Mouse (Mus musculus): ENCODE results near the gene Fbh1. TPM values are rescaled to one million over a fixed set of nuclear protein-coding genes. Genes with fewer than 3 reads are reported as not detected.
"Not testable (repeated sequence)": the region's sequence is repeated elsewhere in the genome, so short reads cannot be mapped to it uniquely, and the experiment has no call there.

Fbh1 gene
- polyA plus RNA-seq, 1 experiment from 2014 or later, result 134 TPM

GRCm38 (mm10) chr2:11710101-11710500 lies 67.3 kb downstream of the Fbh1 start:
- not testable (repeated sequence) for H3K4me2 ChIP-seq (ENCODE audit: low read depth); H3K27ac ChIP-seq (ENCODE audit: low read depth, low read length); H3K27me3 ChIP-seq (ENCODE audit: control insufficient read depth, insufficient read depth, low read length); H3K9ac ChIP-seq (ENCODE audit: low read length); DNase-seq (ENCODE audit: low spot score); H3K4me3 ChIP-seq (ENCODE audit: low read depth, low read length); H3K36me3 ChIP-seq (ENCODE audit: control insufficient read depth, insufficient read depth, low read length); H3K4me1 ChIP-seq (ENCODE audit: control insufficient read depth, insufficient read depth, low read length); ATAC-seq (ENCODE audit: insufficient read depth, low FRiP score, low TSS enrichment); H3K9me3 ChIP-seq (ENCODE audit: control insufficient read depth, low read length)
- WGBS, result 55% methylated on average over 4 of the region's 4 CpGs

DNA sequence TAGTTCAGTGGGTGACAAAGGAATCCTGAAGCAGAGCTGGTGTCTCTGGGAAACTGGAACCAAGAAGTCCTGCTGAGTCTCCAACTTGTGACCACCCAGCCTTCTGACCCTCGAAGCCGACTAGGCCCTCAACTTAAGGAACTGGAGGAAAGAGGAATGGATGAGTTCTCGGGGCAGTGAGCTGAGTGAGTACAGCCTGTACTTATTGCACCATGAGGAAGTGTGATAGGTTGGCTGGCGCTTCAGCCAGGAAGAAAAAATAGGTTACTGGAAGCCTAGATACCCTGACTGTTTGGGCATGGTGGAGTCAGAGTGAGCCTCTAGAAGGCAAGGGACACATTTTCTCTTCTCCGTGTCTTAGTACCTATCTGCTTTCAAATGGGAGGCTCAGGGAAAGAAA lies 68.8 kb downstream of the Fbh1 start:
- no peak for ATAC-seq (ENCODE audit: insufficient read depth, low FRiP score, low TSS enrichment)
- no peak overlapping the region for H3K4me3 ChIP-seq (ENCODE audit: low read depth, low read length)
- no peak overlapping the region for H3K4me2 ChIP-seq (ENCODE audit: low read depth)
- no peak for DNase-seq (ENCODE audit: low spot score)
- no peaks in the 10 kb centered on the region for H3K36me3 ChIP-seq (ENCODE audit: control insufficient read depth, insufficient read depth, low read length)
- 83% methylated on average over 5 of the region's 5 CpGs for WGBS
- no peaks in the 10 kb centered on the region for H3K9me3 ChIP-seq (ENCODE audit: control insufficient read depth, low read length)
- H3K27me3 ChIP-seq (ENCODE audit: control insufficient read depth, insufficient read depth, low read length), result peaks cover 7% of the 10 kb centered on the region
- H3K27ac ChIP-seq (ENCODE audit: low read depth, low read length), result no peak overlapping the region
- H3K9ac ChIP-seq (ENCODE audit: low read length), result no peak overlapping the region
- 0 out of 2 replicates have a peak, but pooled peaks cover 6% of the 10 kb centered on the region for H3K4me1 ChIP-seq (ENCODE audit: control insufficient read depth, insufficient read depth, low read length)

- H3K9ac ChIP-seq (ENCODE audit: low read length), result no peak overlapping the region
- H3K36me3 ChIP-seq (ENCODE audit: control insufficient read depth, insufficient read depth, low read length), result no peaks in the 10 kb centered on the region
- WGBS, result 38% methylated on average over 6 of the region's 6 CpGs
- 0 out of 2 replicates have a peak overlapping the region, but pooled peaks have one; percentile 64 for H3K4me3 ChIP-seq (ENCODE audit: low read depth, low read length)
- H3K4me1 ChIP-seq (ENCODE audit: control insufficient read depth, insufficient read depth, low read length), result 0 out of 2 replicates have a peak, but pooled peaks cover 6% of the 10 kb centered on the region
- no peak for DNase-seq (ENCODE audit: low spot score)
- H3K27ac ChIP-seq (ENCODE audit: low read depth, low read length), result no peak overlapping the region
- H3K4me2 ChIP-seq (ENCODE audit: low read depth), result peak overlapping the region; percentile 99; the same call in 1 of the 2 replicates
- no peak for ATAC-seq (ENCODE audit: insufficient read depth, low FRiP score, low TSS enrichment)
- H3K9me3 ChIP-seq (ENCODE audit: control insufficient read depth, low read length), result no peaks in the 10 kb centered on the region
- H3K27me3 ChIP-seq (ENCODE audit: control insufficient read depth, insufficient read depth, low read length), result peaks cover 7% of the 10 kb centered on the region
Observed at GRCm38 (mm10) chr2:11706746-11707065, 70.7 kb downstream of the Fbh1 start.

DNA sequence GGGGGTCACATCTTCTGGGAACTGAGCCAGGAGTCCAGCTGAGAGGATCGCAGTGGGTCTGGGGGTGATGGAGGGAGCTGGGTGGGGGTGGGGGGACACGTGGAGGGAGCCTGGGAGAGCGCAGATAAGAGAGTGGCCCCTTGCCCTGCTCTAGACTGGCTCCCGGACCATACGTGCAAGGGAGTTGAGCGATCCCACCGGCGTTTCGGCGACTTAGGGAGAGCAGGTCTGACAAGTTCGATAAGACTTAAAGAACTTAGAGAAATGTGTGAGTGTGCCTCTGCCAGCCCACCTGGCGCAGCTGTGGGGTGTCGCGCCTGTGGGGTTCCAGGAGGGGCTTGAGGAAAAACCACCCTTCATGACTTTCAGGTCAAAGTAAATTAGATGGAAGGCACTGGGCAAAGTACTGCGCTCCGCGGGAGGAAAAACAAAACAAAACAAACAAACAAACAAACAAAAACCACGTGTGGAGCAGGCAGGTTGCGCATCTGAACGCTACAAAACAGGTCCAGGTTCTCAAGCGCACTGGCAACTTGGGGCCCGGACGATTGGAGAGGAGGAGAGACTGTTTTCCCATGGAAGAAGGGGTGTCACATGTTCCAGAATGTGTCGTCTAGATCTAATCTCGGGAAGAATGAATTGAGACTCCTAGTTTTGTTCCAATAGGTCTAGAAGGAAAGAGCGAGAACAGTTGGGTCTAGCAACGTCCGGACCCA lies 71.2 kb downstream of the Fbh1 start:
- H3K4me3 ChIP-seq (ENCODE audit: low read depth, low read length), result peak overlapping the region; percentile 64
- H3K36me3 ChIP-seq (ENCODE audit: control insufficient read depth, insufficient read depth, low read length), result no peaks in the 10 kb centered on the region
- ATAC-seq (ENCODE audit: insufficient read depth, low FRiP score, low TSS enrichment) (peak; percentile 45; the same call in 1 of the 2 replicates), DNase-seq (ENCODE audit: low spot score) (no peak)
- H3K27me3 ChIP-seq (ENCODE audit: control insufficient read depth, insufficient read depth, low read length), result peaks cover 7% of the 10 kb centered on the region
- peak overlapping the region; percentile 59 for H3K9ac ChIP-seq (ENCODE audit: low read length)
- 0 out of 2 replicates have a peak, but pooled peaks cover 6% of the 10 kb centered on the region for H3K4me1 ChIP-seq (ENCODE audit: control insufficient read depth, insufficient read depth, low read length)
- no peaks in the 10 kb centered on the region for H3K9me3 ChIP-seq (ENCODE audit: control insufficient read depth, low read length)
- no peak overlapping the region for H3K27ac ChIP-seq (ENCODE audit: low read depth, low read length)
- 2% methylated on average over 28 of the region's 28 CpGs for WGBS
- H3K4me2 ChIP-seq (ENCODE audit: low read depth), result peak overlapping the region; percentile 99

GRCm38 (mm10) chr2:11705201-11706025 lies 72.0 kb downstream of the Fbh1 start, which contains the start of gene Il15ra:
TSS of gene Il15ra (plus strand) at chr2:11705290.
- peak within 1 kb of the TSS; percentile 99 for H3K4me2 ChIP-seq (ENCODE audit: low read depth)
- 0 out of 2 replicates have a peak, but pooled peaks cover 6% of the 10 kb centered on the region for H3K4me1 ChIP-seq (ENCODE audit: control insufficient read depth, insufficient read depth, low read length)
- DNase-seq (ENCODE audit: low spot score) (peak; percentile 48), ATAC-seq (ENCODE audit: insufficient read depth, low FRiP score, low TSS enrichment) (peak; percentile 56)
- peak within 1 kb of the TSS; percentile 64 for H3K4me3 ChIP-seq (ENCODE audit: low read depth, low read length)
- no peaks in the 10 kb centered on the region for H3K9me3 ChIP-seq (ENCODE audit: control insufficient read depth, low read length)
- WGBS, result under 1% methylated on average over 37 of the region's 37 CpGs
- H3K36me3 ChIP-seq (ENCODE audit: control insufficient read depth, insufficient read depth, low read length), result no peaks in the 10 kb centered on the region
- H3K9ac ChIP-seq (ENCODE audit: low read length), result peak within 1 kb of the TSS; percentile 59
- peaks cover 7% of the 10 kb centered on the region for H3K27me3 ChIP-seq (ENCODE audit: control insufficient read depth, insufficient read depth, low read length)
- no peak within 1 kb of the TSS for H3K27ac ChIP-seq (ENCODE audit: low read depth, low read length)

- no peaks in the 10 kb centered on the region for H3K9me3 ChIP-seq (ENCODE audit: control insufficient read depth, low read length)
- H3K4me2 ChIP-seq (ENCODE audit: low read depth), result no peak overlapping the region
- no peaks in the 10 kb centered on the region for H3K27me3 ChIP-seq (ENCODE audit: control insufficient read depth, insufficient read depth, low read length)
- H3K9ac ChIP-seq (ENCODE audit: low read length), result no peak overlapping the region
- H3K27ac ChIP-seq (ENCODE audit: low read depth, low read length), result no peak overlapping the region
- no peaks in the 10 kb centered on the region for H3K36me3 ChIP-seq (ENCODE audit: control insufficient read depth, insufficient read depth, low read length)
- ATAC-seq (ENCODE audit: insufficient read depth, low FRiP score, low TSS enrichment), result no peak
- DNase-seq (ENCODE audit: low spot score), result no peak
- 86% methylated on average over 2 of the region's 2 CpGs for WGBS
- no peaks in the 10 kb centered on the region for H3K4me1 ChIP-seq (ENCODE audit: control insufficient read depth, insufficient read depth, low read length)
- H3K4me3 ChIP-seq (ENCODE audit: low read depth, low read length), result no peak overlapping the region
Observed at GRCm38 (mm10) chr2:11699905-11700304, 77.5 kb downstream of the Fbh1 start.

DNA sequence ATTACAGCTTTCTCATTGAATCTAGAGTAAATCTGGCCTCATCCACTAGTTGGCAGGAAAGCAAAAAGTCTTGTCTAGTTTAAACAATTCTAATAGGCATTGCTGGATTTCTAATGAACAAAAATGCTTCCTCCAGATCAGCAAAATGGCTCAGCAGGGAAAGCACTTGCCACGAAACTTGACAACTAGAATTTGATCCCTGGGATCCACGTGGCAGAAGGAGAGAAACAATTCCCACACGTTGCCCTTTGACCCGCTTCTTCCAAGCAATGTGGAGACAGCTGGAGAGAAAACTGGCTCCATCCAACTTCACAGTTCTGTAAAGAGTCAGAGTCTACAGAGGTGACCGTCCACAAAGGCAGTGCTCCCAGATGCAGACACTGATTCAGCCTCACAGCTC lies 78.4 kb downstream of the Fbh1 start:
- Histone ChIP-seq H3K9ac (ENCODE audit: low read length) (no peak overlapping the region), H3K36me3 (ENCODE audit: control insufficient read depth, insufficient read depth, low read length) (no peaks in the 10 kb centered on the region), H3K4me2 (ENCODE audit: low read depth) (no peak overlapping the region), H3K4me1 (ENCODE audit: control insufficient read depth, insufficient read depth, low read length) (no peaks in the 10 kb centered on the region), H3K9me3 (ENCODE audit: control insufficient read depth, low read length) (no peaks in the 10 kb centered on the region), H3K4me3 (ENCODE audit: low read depth, low read length) (no peak overlapping the region), H3K27me3 (ENCODE audit: control insufficient read depth, insufficient read depth, low read length) (no peaks in the 10 kb centered on the region), H3K27ac (ENCODE audit: low read depth, low read length) (no peak overlapping the region)
- DNase-seq (ENCODE audit: low spot score), result no peak
- WGBS, result 66% methylated on average over 5 of the region's 5 CpGs
- ATAC-seq (ENCODE audit: insufficient read depth, low FRiP score, low TSS enrichment), result no peak

DNA sequence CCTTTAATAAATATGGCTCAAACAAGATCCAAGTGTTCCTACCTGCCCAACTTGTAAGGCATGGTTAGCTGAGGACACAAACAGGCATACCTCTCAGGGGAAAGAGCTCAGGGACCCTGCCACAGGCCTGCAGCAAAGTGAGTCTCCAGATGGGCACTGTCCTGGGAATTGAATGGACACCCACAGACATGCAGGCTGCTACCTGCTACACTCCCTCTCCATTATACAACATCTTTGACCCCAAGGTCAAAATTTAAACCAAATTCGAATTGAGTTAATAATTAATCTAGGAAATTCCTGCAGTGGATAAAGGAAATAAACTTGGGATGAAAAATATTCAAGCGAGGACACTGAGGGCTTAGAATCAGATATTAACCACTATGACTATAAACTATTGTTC lies 81.5 kb downstream of the Fbh1 start:
- Histone ChIP-seq H3K27me3 (ENCODE audit: control insufficient read depth, insufficient read depth, low read length) (no peaks in the 10 kb centered on the region), H3K9me3 (ENCODE audit: control insufficient read depth, low read length) (no peaks in the 10 kb centered on the region), H3K4me3 (ENCODE audit: low read depth, low read length) (no peak overlapping the region), H3K36me3 (ENCODE audit: control insufficient read depth, insufficient read depth, low read length) (no peaks in the 10 kb centered on the region), H3K4me2 (ENCODE audit: low read depth) (no peak overlapping the region), H3K27ac (ENCODE audit: low read depth, low read length) (no peak overlapping the region), H3K9ac (ENCODE audit: low read length) (no peak overlapping the region), H3K4me1 (ENCODE audit: control insufficient read depth, insufficient read depth, low read length) (no peaks in the 10 kb centered on the region)
- WGBS, result 69% methylated on average over 2 of the region's 2 CpGs
- DNase-seq (ENCODE audit: low spot score) (no peak), ATAC-seq (ENCODE audit: insufficient read depth, low FRiP score, low TSS enrichment) (no peak)
